ENCODE assay signal across 27 mouse cellular contexts in the genomic region with DNA sequence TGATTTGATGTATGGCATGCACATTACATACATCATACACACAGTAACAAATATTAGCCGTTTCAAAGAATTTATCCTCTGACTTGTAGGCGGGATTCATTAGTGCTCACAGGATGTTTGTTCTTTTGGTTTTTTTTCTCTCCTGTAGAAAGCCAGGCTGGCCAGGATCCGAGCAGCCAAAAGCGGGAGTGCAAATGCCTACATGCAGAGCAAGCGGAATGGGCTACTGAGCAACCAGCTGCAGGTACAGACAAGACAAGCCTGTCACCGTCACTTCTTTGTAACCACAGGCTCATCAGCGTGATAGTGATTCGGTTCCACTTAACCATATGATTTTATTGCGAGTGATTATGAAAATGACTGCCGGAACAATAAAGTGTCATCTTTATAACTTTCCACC.
DNase-seq lines count a peak whose midpoint lies in the region; ATAC-seq lines count a peak whose summit lies in the region.
"Had no signal": no experiment of that assay in that cellular context is flagged by ENCODE, and none has a peak within 500 bp of the region (broad histone marks: within the 10 kb centered on the region; RNA-seq: fewer than 3 reads in every experiment).

No protein-coding gene starts in this region.

- no peaks in the 10 kb centered on the region for H3K9me3 ChIP-seq in kidney, embryonic 15.5 days (replicated peaks)
- H3K9me3 ChIP-seq: embryonic facial prominence, embryonic 10.5 days; embryonic facial prominence, embryonic 13.5 days; forebrain, embryonic 12.5 days; forebrain, embryonic 15.5 days; heart, embryonic 12.5 days; heart, embryonic 15.5 days; hindbrain, embryonic 10.5 days; hindbrain, embryonic 13.5 days; intestine, embryonic 15.5 days had no signal

- ATAC-seq in cerebellum, adult (ENCODE audit: insufficient number of reproducible peaks, low FRiP score, low TSS enrichment): peak; percentile 76
- ATAC-seq in kidney, embryonic 15.5 days (replicated peaks; ENCODE audit: low FRiP score): no peak
- ATAC-seq: forebrain, embryonic 15.5 days; hindbrain, embryonic 16.5 days; intestine, embryonic 15.5 days had no signal

- H3K4me2 ChIP-seq in kidney, embryonic 15.5 days: no peak overlapping the region
- H3K4me2 ChIP-seq: embryonic facial prominence, embryonic 13.5 days; forebrain, embryonic 12.5 days; forebrain, embryonic 15.5 days; heart, embryonic 12.5 days; heart, embryonic 15.5 days; hindbrain, embryonic 13.5 days; intestine, embryonic 15.5 days had no signal

- H3K9ac ChIP-seq in kidney, embryonic 15.5 days: no peak overlapping the region
- H3K9ac ChIP-seq: embryonic facial prominence, embryonic 13.5 days; forebrain, embryonic 12.5 days; forebrain, embryonic 15.5 days; heart, embryonic 12.5 days; heart, embryonic 15.5 days; hindbrain, embryonic 13.5 days; intestine, embryonic 15.5 days had no signal

- no peak for DNase-seq in cerebellum, adult 8-10 months
- peak; percentile 42 for DNase-seq in cerebellum, adult 9-10 months
- no peak for DNase-seq in cerebellum, adult 9-11 months
- peak; percentile 15 to 21 for DNase-seq in cerebellum, postnatal 10 days
- peak; percentile 28 to 37 for DNase-seq in cerebellum, postnatal 36 days
- DNase-seq in spleen, adult 12 weeks (ENCODE audit: low spot score): no peak
- DNase-seq: adrenal gland, adult 2 months; adrenal gland, postnatal 14 days; embryo, embryonic 11 days; gastrocnemius, postnatal 25 days; heart, adult 18-20 months; heart, postnatal 10 days; heart, postnatal 36 days; kidney, adult 11 months had no signal

- no peaks in the 10 kb centered on the region for H3K36me3 ChIP-seq in kidney, embryonic 15.5 days
- H3K36me3 ChIP-seq: embryonic facial prominence, embryonic 10.5 days; embryonic facial prominence, embryonic 13.5 days; forebrain, embryonic 12.5 days; forebrain, embryonic 15.5 days; heart, embryonic 12.5 days; heart, embryonic 15.5 days; hindbrain, embryonic 10.5 days; hindbrain, embryonic 13.5 days; intestine, embryonic 15.5 days had no signal

- H3K27ac ChIP-seq in kidney, embryonic 15.5 days: no peak overlapping the region
- H3K27ac ChIP-seq: embryonic facial prominence, embryonic 10.5 days; embryonic facial prominence, embryonic 13.5 days; forebrain, embryonic 12.5 days; forebrain, embryonic 15.5 days; heart, embryonic 15.5 days; hindbrain, embryonic 10.5 days; hindbrain, embryonic 13.5 days; intestine, embryonic 15.5 days had no signal

- H3K27me3 ChIP-seq in kidney, embryonic 15.5 days: no peaks in the 10 kb centered on the region
- H3K27me3 ChIP-seq: embryonic facial prominence, embryonic 13.5 days; forebrain, embryonic 12.5 days; forebrain, embryonic 15.5 days; heart, embryonic 12.5 days; heart, embryonic 15.5 days; hindbrain, embryonic 13.5 days; intestine, embryonic 15.5 days had no signal

- WGBS in kidney, embryonic 15.5 days: 79% methylated on average over 10 of the region's 10 CpGs

- H3K4me1 ChIP-seq in kidney, embryonic 15.5 days: peaks cover 2% of the 10 kb centered on the region; the same call in 1 of the 2 replicates
- H3K4me1 ChIP-seq: embryonic facial prominence, embryonic 10.5 days; embryonic facial prominence, embryonic 13.5 days; forebrain, embryonic 12.5 days; heart, embryonic 12.5 days; heart, embryonic 15.5 days; hindbrain, embryonic 10.5 days; hindbrain, embryonic 13.5 days had no signal

- no peak overlapping the region for H3K4me3 ChIP-seq in kidney, embryonic 15.5 days (replicated peaks)
- H3K4me3 ChIP-seq: embryonic facial prominence, embryonic 10.5 days; embryonic facial prominence, embryonic 13.5 days; erythroblast, embryonic 14.5 days; forebrain, embryonic 12.5 days; forebrain, embryonic 15.5 days; heart, embryonic 12.5 days; heart, embryonic 15.5 days; hindbrain, embryonic 10.5 days; hindbrain, embryonic 13.5 days; intestine, embryonic 15.5 days had no signal

Comparison
In these comparisons a context has a peak if more than half of its experiments do, and no peak if none do; other contexts are left out.
1. DNase-seq: peak in cerebellum, adult 9-10 months (single experiment), cerebellum, postnatal 10 days (2 of 2) and cerebellum, postnatal 36 days (2 of 2); none in cerebellum, adult 8-10 months (single experiment), cerebellum, adult 9-11 months (single experiment) and spleen, adult 12 weeks (single experiment).